Mouse (Mus musculus) small intestine, adult 2 months (tissue): ENCODE measurements around the gene Nudt2.

Source experiments
- CTCF ChIP-seq: fragments of 200-500 bp; IDR thresholded peaks from 2 replicates; pipeline ENCODE4 v1.5.1; 2012; ENCODE audit warnings: low read depth, mild to moderate bottlenecking, control low read depth, inconsistent platforms, low read length, moderate library complexity, mixed read lengths; ENCODE audit not compliant: insufficient replicate concordance, insufficient read length; ENCODE audit errors: extremely low read depth
- POLR2A ChIP-seq: fragments of 200-500 bp; IDR thresholded peaks from 2 replicates; pipeline ENCODE4 v1.6.1; 2012; ENCODE audit warnings: low read depth, mild to moderate bottlenecking, control low read depth, inconsistent platforms, low read length, moderate library complexity

DNA sequence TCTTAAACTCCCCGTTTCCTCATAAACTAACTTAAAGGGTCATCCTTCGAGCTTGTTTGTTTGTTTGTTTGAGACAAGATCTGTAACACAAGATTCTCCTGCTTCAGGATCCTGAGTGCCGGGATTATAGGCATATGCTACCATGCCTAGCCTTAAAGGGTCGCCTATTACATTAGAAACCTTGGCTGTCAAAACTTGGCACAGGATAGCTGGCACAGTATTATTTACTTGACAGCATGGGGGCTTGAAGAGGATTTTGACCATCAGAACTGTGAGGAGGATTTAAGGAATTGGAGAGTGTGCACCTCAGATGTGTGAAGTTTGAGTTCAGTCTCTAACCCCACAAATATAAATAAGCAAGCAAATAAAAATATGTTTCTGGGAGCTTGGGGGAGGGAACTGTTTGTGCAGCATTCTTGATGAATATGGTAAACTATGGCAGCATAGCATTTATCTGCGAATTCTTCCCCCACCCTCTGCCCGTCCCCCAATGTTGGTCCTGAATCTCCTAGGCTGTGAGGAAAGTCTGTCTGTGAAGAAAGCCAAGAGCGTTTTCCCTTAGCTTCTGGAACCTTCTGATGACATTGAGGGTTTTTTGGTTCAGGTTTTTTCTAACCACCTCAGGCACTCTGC lies 5.2 kb downstream of the Nudt2 start:
- TF ChIP-seq POLR2A: no peak
- TF ChIP-seq CTCF: no peak
